Mouse (Mus musculus): Measurements from ENCODE around the gene Lrrc8c.

Gene Lrrc8c

GRCm38 (mm10) chr5:105593630-105594029, 74.4 kb downstream of the Lrrc8c start:
- DNase-seq (ENCODE audit: low spot score in 2 of 2) = no peak

- DNase-seq (ENCODE audit: low spot score in 2 of 2) = no peak
These were observed 79.7 kb downstream of the Lrrc8c start for GRCm38 (mm10) chr5:105598866-105599265.

- no peak for DNase-seq (ENCODE audit: low spot score in 2 of 2)
These were observed 80.1 kb downstream of the Lrrc8c start for GRCm38 (mm10) chr5:105599315-105599714.

DNA sequence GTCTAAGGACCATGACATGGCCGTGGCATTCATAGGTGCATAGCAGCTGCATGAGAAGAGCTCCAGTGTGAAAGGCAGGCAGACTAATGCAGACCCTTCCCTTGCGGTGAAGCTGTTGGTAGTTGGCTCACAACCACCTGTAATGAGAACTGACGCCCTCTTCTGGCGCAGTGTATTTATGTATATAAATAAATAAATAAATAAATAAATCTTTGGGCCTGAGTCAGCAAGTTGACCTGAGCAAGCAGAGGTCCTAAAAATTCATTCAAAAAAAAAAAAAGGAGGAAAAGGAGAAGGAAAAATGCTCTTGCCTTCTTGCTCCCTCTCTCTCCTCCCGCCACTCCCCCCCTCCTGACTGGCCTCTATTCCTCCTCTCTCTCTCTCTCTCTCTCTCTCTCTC, 81.8 kb downstream of the Lrrc8c start:
- no peak for DNase-seq (ENCODE audit: low spot score in 2 of 2)

DNA sequence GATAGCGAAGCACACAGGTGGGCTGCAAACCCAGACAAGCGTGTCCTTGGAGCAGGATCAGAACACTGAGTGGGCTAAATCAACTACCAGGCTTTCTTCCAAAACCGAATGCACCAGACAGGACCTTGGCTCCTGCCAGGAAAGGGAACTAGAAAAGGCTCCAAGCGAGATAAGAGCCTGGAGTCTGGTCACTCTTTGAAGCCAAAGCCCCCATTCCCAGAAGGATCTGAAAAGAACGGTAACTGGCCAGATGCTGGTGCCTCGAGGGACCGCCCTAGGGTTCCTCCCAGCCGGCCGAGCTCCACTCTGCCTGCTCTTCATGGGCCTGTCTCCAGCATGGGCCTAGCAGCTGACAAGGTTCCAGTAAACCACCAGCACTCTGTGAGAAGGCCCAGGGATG, 83.4 kb downstream of the Lrrc8c start:
- no peak for DNase-seq (ENCODE audit: low spot score in 2 of 2)

DNA sequence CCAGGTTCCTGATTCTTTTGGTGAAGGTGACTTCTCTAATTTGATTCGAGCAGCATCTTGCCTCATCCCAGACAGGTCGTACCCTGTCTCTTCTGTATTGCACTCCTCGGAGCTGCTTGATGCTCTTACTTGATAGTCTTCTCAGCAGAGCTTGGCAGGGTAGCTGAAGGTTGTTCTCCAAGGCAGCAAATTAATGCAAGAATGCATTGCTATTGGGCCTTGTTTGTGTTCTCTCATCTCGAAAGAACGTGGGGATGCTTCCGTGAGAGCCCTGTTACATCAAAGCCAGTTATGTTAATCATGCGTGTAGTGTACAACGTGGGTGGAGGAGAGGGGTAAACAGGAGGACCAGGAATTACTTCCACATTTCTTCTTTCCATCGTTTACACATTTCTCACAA, 86.5 kb downstream of the Lrrc8c start:
- DNase-seq (ENCODE audit: low spot score in 2 of 2) = no peak

- no peak for DNase-seq (ENCODE audit: low spot score in 2 of 2)
These were observed 90.5 kb downstream of the Lrrc8c start for GRCm38 (mm10) chr5:105609683-105610082.

GRCm38 (mm10) chr5:105613002-105613401, 93.8 kb downstream of the Lrrc8c start:
- DNase-seq (ENCODE audit: low spot score in 2 of 2) = no peak

DNA sequence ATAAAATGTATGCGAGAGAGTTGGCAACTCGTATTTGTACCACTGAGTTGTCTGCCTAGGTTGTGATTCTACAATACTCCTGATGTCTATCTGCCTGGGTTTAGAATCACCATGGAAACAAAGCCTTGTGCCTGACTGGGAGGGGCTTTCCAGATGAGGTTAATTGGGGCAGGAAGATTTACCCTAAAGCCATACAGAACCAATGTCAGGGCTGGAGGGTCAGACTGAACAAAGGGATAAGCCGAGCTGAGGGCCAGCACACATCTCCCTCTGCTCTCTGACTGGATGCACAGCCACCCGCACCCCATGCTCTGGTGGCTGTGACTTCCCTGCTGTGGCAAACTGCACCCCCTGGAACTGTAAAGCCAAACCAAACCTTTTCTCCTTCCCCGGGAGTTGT, 94.8 kb downstream of the Lrrc8c start:
- no peak for DNase-seq (ENCODE audit: low spot score in 2 of 2)

DNA sequence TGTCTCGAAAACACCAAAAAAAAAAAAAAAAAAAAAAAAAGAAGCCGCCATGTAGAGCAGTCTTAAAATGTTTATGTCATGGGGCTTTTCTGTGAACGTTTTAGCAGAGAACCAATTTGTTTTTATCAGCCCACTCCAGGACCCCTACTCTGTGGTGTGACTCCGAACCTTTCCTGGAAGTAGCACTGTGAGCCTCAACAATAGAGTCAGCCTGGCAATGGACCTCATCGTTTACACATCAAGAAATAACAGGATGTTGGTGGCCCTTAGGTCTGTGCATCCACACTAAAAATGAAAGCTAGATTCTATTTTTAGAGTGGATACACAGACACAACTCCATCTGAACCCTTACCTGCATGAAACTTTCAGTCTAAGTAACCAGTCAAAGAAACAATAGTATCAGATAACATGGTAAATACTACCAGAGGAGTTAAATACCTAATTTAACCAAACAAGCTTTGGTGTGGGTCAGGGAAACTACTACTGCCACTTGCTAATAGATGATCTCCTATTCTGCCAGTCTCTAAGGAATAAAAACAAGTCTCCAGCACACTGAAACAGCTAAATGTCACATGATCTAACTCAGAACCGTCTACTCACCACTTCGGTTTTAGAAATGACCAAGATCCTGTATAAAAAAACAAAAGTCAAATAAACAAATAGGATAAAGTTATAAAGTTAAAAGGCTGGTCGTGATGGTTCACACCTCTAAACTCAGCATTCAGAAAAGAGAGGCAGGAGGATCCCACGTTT, 95.7 kb downstream of the Lrrc8c start:
- DNase-seq (ENCODE audit: low spot score in 2 of 2) = no peak

DNA sequence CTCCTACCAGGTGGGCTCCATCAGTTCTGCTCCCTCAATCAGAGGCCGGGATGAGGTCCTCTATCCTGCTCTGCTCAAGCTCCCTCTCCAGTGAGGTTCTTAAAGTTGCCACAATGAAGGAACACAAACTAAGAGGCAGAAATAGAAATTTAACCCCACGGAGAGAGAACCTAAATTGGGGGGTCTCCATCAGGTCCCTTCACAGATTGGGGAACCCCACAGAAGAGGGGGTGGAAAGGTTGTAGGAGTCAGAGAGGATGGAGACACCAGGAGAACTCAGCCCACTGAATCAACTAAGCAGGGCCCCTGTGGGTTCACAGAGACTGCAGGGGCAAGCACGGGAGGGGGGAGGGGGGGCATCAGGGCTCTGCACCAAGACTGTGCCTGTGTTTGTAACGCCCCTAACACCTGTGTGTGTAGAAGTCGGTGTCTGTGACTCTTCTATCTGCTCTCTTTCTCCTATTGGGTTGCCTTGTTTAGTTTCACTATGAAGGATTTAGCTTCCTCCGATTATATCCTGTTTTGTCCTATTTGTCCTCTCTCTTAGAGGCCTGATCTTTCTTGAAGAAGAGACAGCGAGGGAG, 96.8 kb downstream of the Lrrc8c start:
- DNase-seq (ENCODE audit: low spot score in 2 of 2) = no peak

DNA sequence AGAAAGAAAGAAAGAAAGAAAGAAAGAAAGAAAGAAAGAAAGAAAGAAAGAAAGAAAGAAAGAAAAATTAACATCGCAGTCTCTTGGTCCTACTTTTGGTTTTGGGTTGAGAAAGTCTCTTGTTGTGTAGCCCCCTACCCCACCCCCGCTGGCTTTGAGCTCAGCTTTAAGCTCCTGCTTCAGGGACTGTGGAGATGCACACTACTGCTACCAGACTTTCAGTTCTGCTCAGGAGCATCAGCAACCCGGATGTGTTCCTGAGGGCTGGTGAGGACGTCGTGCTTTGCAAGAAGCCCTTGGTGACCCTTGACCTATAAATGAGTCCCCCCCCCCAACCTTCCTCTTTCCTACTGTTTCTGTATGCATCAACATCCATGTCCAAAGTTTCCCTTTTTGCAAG, 97.3 kb downstream of the Lrrc8c start:
- no peak for DNase-seq (ENCODE audit: low spot score in 2 of 2)

DNA sequence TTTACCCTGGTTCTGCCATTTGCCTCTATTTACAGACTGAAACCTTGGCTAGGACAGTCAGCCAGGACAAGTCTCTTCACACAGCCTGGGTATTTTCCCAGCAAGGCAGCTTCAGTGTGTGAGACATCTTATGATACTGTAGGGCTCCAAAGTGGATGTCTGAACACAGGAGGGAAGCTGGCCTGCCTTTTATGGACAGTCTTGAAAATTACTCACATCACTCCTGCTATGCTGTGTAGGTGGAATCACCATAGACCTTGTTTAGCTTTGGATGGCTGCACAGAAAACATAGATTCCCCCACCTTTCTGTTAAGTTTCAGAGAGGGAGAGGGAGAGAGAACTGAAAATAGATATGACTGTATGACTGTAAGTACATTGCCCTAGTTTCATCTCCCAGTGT, 99.3 kb downstream of the Lrrc8c start:
- no peak for DNase-seq (ENCODE audit: low spot score in 2 of 2)

- DNase-seq (ENCODE audit: low spot score in 2 of 2) = no peak
These were observed 100.5 kb downstream of the Lrrc8c start for GRCm38 (mm10) chr5:105619666-105620065.

DNA sequence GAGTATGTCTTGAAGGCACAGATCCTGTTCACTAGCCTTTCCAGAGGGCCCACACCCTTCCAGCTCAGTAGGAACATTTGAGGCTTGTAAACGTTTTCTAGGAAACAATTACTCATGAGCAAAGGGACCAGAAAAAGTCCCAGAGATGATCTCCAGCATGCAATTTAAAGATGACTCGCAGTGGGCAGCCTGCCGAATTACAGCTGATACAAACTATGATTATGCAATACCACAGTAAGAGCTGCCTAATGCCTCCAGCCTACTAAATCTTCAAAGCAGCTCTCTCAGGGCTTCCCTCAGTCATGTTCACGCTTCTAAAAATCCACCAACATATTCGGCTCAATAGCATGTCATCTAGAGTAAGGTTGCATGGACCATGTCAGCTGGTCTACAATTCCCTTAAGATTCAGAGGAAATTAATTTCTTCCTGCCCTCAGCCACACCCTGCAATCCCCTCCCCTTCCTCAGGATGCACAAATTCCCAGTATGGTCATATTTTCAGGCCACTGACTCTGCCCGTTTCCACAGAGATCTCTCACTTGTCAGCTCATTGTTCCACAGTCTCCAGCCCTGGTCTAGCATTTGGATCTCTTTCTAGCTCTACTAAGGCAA, 101.4 kb downstream of the Lrrc8c start:
- DNase-seq (ENCODE audit: low spot score in 2 of 2) = no peak

- no peak for DNase-seq (ENCODE audit: low spot score in 2 of 2)
These were observed 104.0 kb downstream of the Lrrc8c start for GRCm38 (mm10) chr5:105623074-105623713.

DNA sequence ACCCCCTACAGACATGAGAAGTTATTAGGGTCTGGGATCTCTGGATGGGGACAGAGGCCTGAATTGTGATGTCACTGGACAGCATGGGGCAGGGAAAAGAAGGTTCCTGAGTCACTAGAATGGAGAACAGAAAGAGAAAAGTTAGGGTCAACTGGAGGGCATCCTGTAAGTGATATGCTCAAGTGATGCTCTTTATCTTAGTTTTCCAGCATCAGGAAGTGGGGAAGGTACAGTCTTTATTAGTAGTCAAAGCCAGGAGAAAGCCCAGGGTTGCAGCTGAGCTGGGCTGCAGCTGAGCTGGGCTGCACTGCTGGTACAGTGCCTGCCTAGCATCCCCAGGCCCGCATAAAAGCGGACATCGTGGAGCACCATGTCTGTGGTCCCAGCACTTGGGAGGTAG, 105.1 kb downstream of the Lrrc8c start:
- DNase-seq (ENCODE audit: low spot score in 2 of 2) = no peak

GRCm38 (mm10) chr5:105625504-105626150, 106.4 kb downstream of the Lrrc8c start:
- no peak for DNase-seq (ENCODE audit: low spot score in 2 of 2)

DNA sequence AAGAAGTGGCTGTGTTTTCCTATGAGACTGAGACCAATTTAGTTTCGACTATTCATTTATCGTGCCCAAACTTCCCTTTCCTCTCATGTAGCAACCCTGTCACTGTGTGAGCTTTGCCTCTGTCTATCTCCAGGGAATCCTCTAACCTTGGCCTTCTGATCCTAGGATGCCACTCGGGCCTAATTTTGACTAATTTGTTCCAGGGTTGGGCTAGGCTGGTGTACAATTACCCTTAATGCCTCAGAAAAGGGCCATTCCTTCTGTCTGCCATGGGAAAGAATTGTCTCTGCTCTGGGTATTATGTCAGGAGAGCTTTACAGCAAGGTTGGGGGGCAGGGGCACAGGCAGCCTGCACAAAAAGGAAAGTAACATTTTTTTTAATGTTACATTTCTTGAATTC, 107.2 kb downstream of the Lrrc8c start:
- DNase-seq (ENCODE audit: low spot score in 2 of 2) = no peak

DNA sequence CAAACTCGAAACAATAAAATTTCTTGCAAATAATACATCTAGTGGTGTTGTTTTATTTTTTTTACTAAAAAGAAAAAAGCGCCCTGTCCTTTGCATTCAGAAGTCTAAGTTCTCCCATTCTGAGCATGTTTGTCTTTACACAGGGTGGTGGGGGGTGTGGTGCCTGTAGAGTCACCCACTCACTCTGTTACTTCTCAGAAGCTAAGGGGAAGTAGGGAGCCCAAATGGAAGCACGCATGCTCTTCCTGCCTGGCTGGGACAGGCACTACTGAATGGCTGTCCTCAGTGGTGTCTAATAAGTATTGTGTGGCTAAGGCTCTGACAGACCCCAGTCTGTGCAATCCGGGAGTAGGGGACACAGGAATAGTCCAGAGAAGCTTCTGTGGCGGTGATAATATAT, 107.9 kb downstream of the Lrrc8c start:
- no peak for DNase-seq (ENCODE audit: low spot score in 2 of 2)

- DNase-seq (ENCODE audit: low spot score in 2 of 2) = no peak
These were observed 110.8 kb downstream of the Lrrc8c start for GRCm38 (mm10) chr5:105629955-105630354.

DNA sequence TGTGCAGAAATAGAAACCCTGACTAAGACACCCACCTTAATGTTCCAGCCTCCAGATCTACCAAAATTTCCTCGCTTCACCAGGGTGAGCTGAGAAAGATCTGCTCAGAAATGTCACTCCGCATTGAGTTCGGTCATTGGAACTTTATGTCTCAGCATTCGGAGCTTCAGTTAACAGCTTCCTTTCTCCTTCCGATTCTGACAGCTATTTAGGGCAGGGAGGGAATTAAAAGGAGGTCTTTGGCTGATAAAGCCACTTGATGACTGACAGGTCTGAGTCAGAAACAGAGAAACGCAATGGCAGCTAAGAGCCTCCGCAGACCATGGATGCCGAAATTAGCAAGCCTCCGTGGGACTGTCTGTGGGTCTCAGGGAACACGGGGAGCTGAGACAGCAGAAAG, 112.9 kb downstream of the Lrrc8c start:
- no peak for DNase-seq (ENCODE audit: low spot score in 2 of 2)
